Mouse (Mus musculus) forebrain, embryonic 13.5 days (tissue): ENCODE measurements around the gene Ttc27. TPM values are rescaled to one million over a fixed set of nuclear protein-coding genes. Genes with fewer than 3 reads are reported as not detected.

Experiments
- ATAC-seq: fragments of 200-750 bp; cut with Nextera tagmentation; 2 replicates; pipeline ENCODE4 v1.8.0; 2017
- H3K27ac ChIP-seq: fragments of 300-500 bp; sonication (generic); 2 replicates; pipeline ENCODE4 v1.5.1; 2015; ENCODE audit warnings: inconsistent platforms, mild to moderate bottlenecking, moderate library complexity
- H3K27me3 ChIP-seq: fragments of 300-500 bp; sonication (generic); 2 replicates; pipeline ENCODE4 v1.6.1; 2015; ENCODE audit warnings: mild to moderate bottlenecking, inconsistent platforms
- H3K36me3 ChIP-seq: fragments of 300-500 bp; sonication (generic); 2 replicates; pipeline ENCODE4 v1.6.1; 2015; ENCODE audit warnings: mild to moderate bottlenecking, inconsistent platforms; ENCODE audit not compliant: poor library complexity, severe bottlenecking
- H3K4me1 ChIP-seq: fragments of 300-500 bp; sonication (generic); 2 replicates; pipeline ENCODE4 v1.6.1; 2015; ENCODE audit warnings: inconsistent platforms
- H3K4me2 ChIP-seq: fragments of 300-500 bp; sonication (generic); 2 replicates; pipeline ENCODE4 v1.6.1; 2015; ENCODE audit warnings: inconsistent platforms, mild to moderate bottlenecking, moderate library complexity
- H3K4me3 ChIP-seq: fragments of 300-500 bp; sonication (generic); 2 replicates; pipeline ENCODE4 v1.5.1; 2015; ENCODE audit warnings: mild to moderate bottlenecking, inconsistent platforms
- H3K9ac ChIP-seq: fragments of 300-500 bp; sonication (generic); 2 replicates; pipeline ENCODE4 v1.6.1; 2015; ENCODE audit warnings: mild to moderate bottlenecking, inconsistent platforms
- H3K9me3 ChIP-seq: fragments of 300-500 bp; sonication (generic); replicated peaks from 2 replicates; pipeline ENCODE4 v1.6.1; 2016; ENCODE audit warnings: inconsistent platforms
- WGBS: fragments of 180-500 bp; shearing (Covaris S2); methylation state at CpG from one replicate; pipeline ENCODE4 v1.1.7; 2015; 5-methylcytosine and 5-hydroxymethylcytosine counted together
- polyA plus RNA-seq: library from polyadenylated mRNA; unstranded; fragments of >200 nt; fragmentation: Nextera tagmentation; extraction: Ambion mirVana; gene quantifications from 2 replicates; pipeline ENCODE4 v1.2.1, GENCODE M21; 2015

The Ttc27 gene
- polyA plus RNA-seq, 1 experiment from 2014 or later = 14.8 TPM

GRCm38 (mm10) chr17:74903411-74904331 lies 186.1 kb downstream of the Ttc27 start:
- Histone ChIP-seq H3K4me3 (no peak overlapping the region), H3K36me3 (no peaks in the 10 kb centered on the region), H3K4me1 (peaks cover 11% of the 10 kb centered on the region), H3K27ac (no peak overlapping the region), H3K9me3 (no peaks in the 10 kb centered on the region), H3K4me2 (no peak overlapping the region), H3K9ac (no peak overlapping the region), H3K27me3 (no peaks in the 10 kb centered on the region)
- 54% methylated on average over 16 of the region's 16 CpGs for WGBS
- ATAC-seq = peak; percentile 36; the same call in 1 of the 2 replicates

GRCm38 (mm10) chr17:74904332-74904687 lies 186.8 kb downstream of the Ttc27 start:
- H3K36me3 ChIP-seq = no peaks in the 10 kb centered on the region
- H3K4me2 ChIP-seq = no peak overlapping the region
- no peaks in the 10 kb centered on the region for H3K9me3 ChIP-seq
- no peak overlapping the region for H3K9ac ChIP-seq
- H3K4me1 ChIP-seq = peaks cover 11% of the 10 kb centered on the region
- H3K27ac ChIP-seq = no peak overlapping the region
- H3K4me3 ChIP-seq = no peak overlapping the region
- 92% methylated on average over 1 of the region's 1 CpGs for WGBS
- H3K27me3 ChIP-seq = no peaks in the 10 kb centered on the region
- ATAC-seq = no peak

- Histone ChIP-seq H3K9ac (no peak overlapping the region), H3K27me3 (no peaks in the 10 kb centered on the region), H3K9me3 (no peaks in the 10 kb centered on the region), H3K36me3 (no peaks in the 10 kb centered on the region), H3K27ac (no peak overlapping the region), H3K4me2 (no peak overlapping the region), H3K4me3 (no peak overlapping the region), H3K4me1 (peaks cover 11% of the 10 kb centered on the region)
- WGBS = 90% methylated on average over 3 of the region's 3 CpGs
- ATAC-seq = no peak
Observed at GRCm38 (mm10) chr17:74904956-74905355, 187.4 kb downstream of the Ttc27 start.

- ATAC-seq = no peak
- H3K27me3 ChIP-seq = no peaks in the 10 kb centered on the region
- 92% methylated on average over 2 of the region's 2 CpGs for WGBS
- H3K27ac ChIP-seq = no peak overlapping the region
- no peak overlapping the region for H3K4me2 ChIP-seq
- H3K36me3 ChIP-seq = no peaks in the 10 kb centered on the region
- no peaks in the 10 kb centered on the region for H3K4me1 ChIP-seq
- H3K4me3 ChIP-seq = no peak overlapping the region
- H3K9ac ChIP-seq = no peak overlapping the region
- peaks cover 3% of the 10 kb centered on the region; the same call in 1 of the 2 replicates for H3K9me3 ChIP-seq
Observed at GRCm38 (mm10) chr17:74912995-74913394, 195.5 kb downstream of the Ttc27 start.

Other genes with a start within 250 kb of the Ttc27 start
- 47.6 and 62.7 TPM in 2 replicates for gene Yipf4, start 228.2 kb upstream of the Ttc27 start, polyA plus RNA-seq
- 94.6 and 105 TPM in 2 replicates for gene Birc6, start 189.4 kb upstream of the Ttc27 start, polyA plus RNA-seq